Mouse (Mus musculus) liver, postnatal 0 days (tissue): Measurements from ENCODE around the gene Spag9.

Experiments
- CTCF ChIP-seq: sonication (generic); IDR thresholded peaks from 2 replicates; pipeline ENCODE4 v1.5.1; 2016; ENCODE audit warnings: antibody characterized with exemption, low read depth
- EP300 ChIP-seq: IDR thresholded peaks from 2 replicates; pipeline ENCODE4 v1.6.1; 2016; ENCODE audit warnings: antibody characterized with exemption, low read depth, mild to moderate bottlenecking

- TF ChIP-seq CTCF = no peak
- TF ChIP-seq EP300 = peak; percentile 54
Observed at GRCm38 (mm10) chr11:94113795-94114194, 117.9 kb downstream of the Spag9 start.
